In the genomic region with DNA sequence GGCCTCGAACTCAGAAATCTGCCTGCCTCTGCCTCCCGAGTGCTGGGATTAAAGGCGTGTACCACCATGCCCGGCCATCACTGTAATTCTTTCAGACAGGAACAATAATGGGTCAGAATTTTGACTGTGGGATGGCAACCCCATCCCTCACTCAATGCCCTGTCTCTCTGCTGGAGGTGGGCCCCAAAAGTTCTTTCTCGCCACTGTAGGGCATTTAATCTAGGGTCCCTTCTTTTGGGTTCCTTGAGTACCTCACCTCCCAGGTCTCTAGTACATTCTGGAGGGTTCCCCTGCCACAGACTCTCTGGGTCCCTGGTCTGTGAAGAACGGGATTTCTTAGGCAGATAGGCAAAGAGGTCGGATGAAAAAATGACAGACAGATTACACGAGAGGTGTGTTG, we compare ENCODE assay signal across 11 mouse cellular contexts. TPM values are rescaled to one million over a fixed set of nuclear protein-coding genes. Genes with fewer than 3 reads are reported as not detected.
DNase-seq lines count a peak whose midpoint lies in the region; ATAC-seq lines count a peak whose summit lies in the region.
"Not testable (repeated sequence)": the region's sequence is repeated elsewhere in the genome, so short reads cannot be mapped to it uniquely, and the experiment has no call there.
"Had no signal": no experiment of that assay in that cellular context is flagged by ENCODE, and none has a peak within 500 bp of the region (broad histone marks: within the 10 kb centered on the region; RNA-seq: fewer than 3 reads in every experiment).

No protein-coding gene starts in this region.

- H3K4me3 ChIP-seq in embryonic facial prominence, embryonic 12.5 days; embryonic facial prominence, embryonic 13.5 days; heart, embryonic 11.5 days (ENCODE audit: low read depth, low read length); hindbrain, embryonic 11.5 days (ENCODE audit: low read depth, low read length); midbrain, embryonic 11.5 days (ENCODE audit: low read depth, low read length); neural tube, embryonic 11.5 days (ENCODE audit: low read depth, low read length): not testable (repeated sequence)

- not testable (repeated sequence) for H3K4me1 ChIP-seq in embryonic facial prominence, embryonic 12.5 days; embryonic facial prominence, embryonic 13.5 days; heart, embryonic 11.5 days (ENCODE audit: control insufficient read depth, insufficient read depth, low read length); hindbrain, embryonic 11.5 days (replicated peaks; ENCODE audit: control insufficient read depth, insufficient read depth, low read length); midbrain, embryonic 11.5 days (ENCODE audit: control insufficient read depth, insufficient read depth, low read length); neural tube, embryonic 11.5 days (ENCODE audit: control insufficient read depth, insufficient read depth, low read length)

- not testable (repeated sequence) for H3K27me3 ChIP-seq in embryonic facial prominence, embryonic 12.5 days; embryonic facial prominence, embryonic 13.5 days; heart, embryonic 11.5 days (ENCODE audit: control insufficient read depth, insufficient read depth, low read length); hindbrain, embryonic 11.5 days (ENCODE audit: control insufficient read depth, insufficient read depth, low read length); midbrain, embryonic 11.5 days (ENCODE audit: control insufficient read depth, insufficient read depth, low read length); neural tube, embryonic 11.5 days (ENCODE audit: control insufficient read depth, insufficient read depth, low read length)

- not testable (repeated sequence) for H3K9ac ChIP-seq in embryonic facial prominence, embryonic 12.5 days; embryonic facial prominence, embryonic 13.5 days; heart, embryonic 11.5 days (ENCODE audit: low read depth, low read length); hindbrain, embryonic 11.5 days (ENCODE audit: low read depth, low read length); midbrain, embryonic 11.5 days (ENCODE audit: low read length); neural tube, embryonic 11.5 days (ENCODE audit: low read length)

- WGBS in embryonic facial prominence, embryonic 12.5 days, result 84% methylated on average over 8 of the region's 8 CpGs
- WGBS in embryonic facial prominence, embryonic 13.5 days, result 83% methylated on average over 8 of the region's 8 CpGs
- 68% methylated on average over 8 of the region's 8 CpGs for WGBS in heart, embryonic 11.5 days (ENCODE audit: insufficient replicate concordance)
- 87% methylated on average over 8 of the region's 8 CpGs for WGBS in hindbrain, embryonic 11.5 days
- WGBS in midbrain, embryonic 11.5 days, result 82% methylated on average over 8 of the region's 8 CpGs
- 87% methylated on average over 8 of the region's 8 CpGs for WGBS in neural tube, embryonic 11.5 days

- not testable (repeated sequence) for H3K9me3 ChIP-seq in embryonic facial prominence, embryonic 12.5 days; embryonic facial prominence, embryonic 13.5 days; heart, embryonic 11.5 days (replicated peaks; ENCODE audit: control insufficient read depth, low read length); hindbrain, embryonic 11.5 days (ENCODE audit: control insufficient read depth, low read length); midbrain, embryonic 11.5 days (ENCODE audit: control insufficient read depth, low read length); neural tube, embryonic 11.5 days (ENCODE audit: control insufficient read depth, low read length)

- peak; percentile 69 for DNase-seq in heart, adult 11 months
- not testable (repeated sequence) for DNase-seq in hindbrain, embryonic 11.5 days (ENCODE audit: low spot score); neural tube, embryonic 11.5 days (ENCODE audit: low spot score)
- DNase-seq in midbrain, embryonic 11.5 days (ENCODE audit: low spot score, missing footprints), result peak; percentile 72

- not testable (repeated sequence) for H3K36me3 ChIP-seq in embryonic facial prominence, embryonic 12.5 days; embryonic facial prominence, embryonic 13.5 days; heart, embryonic 11.5 days (ENCODE audit: control insufficient read depth, insufficient read depth, low read length); hindbrain, embryonic 11.5 days (ENCODE audit: control insufficient read depth, insufficient read depth, low read length); midbrain, embryonic 11.5 days (ENCODE audit: control insufficient read depth, insufficient read depth, low read length); neural tube, embryonic 11.5 days (ENCODE audit: control insufficient read depth, insufficient read depth, low read length)

- 0 out of 2 replicates have a peak, but pooled peaks have one; percentile 41 for ATAC-seq in embryonic facial prominence, embryonic 12.5 days (ENCODE audit: insufficient number of reproducible peaks, insufficient read depth, low FRiP score, low TSS enrichment)
- peak; percentile 59; the same call in 1 of the 2 replicates for ATAC-seq in embryonic facial prominence, embryonic 13.5 days (ENCODE audit: insufficient number of reproducible peaks, insufficient read depth, low FRiP score, low TSS enrichment, low read depth)
- ATAC-seq in heart, embryonic 11.5 days (replicated peaks; ENCODE audit: insufficient number of reproducible peaks, low FRiP score, low TSS enrichment), result peak; percentile 31; the same call in 1 of the 2 replicates
- ATAC-seq in hindbrain, embryonic 11.5 days (ENCODE audit: low FRiP score), result 0 out of 2 replicates have a peak, but pooled peaks have one; percentile 12
- ATAC-seq in midbrain, embryonic 11.5 days (ENCODE audit: low FRiP score), result not testable (repeated sequence)
- 0 out of 2 replicates have a peak, but pooled peaks have one; percentile 27 for ATAC-seq in neural tube, embryonic 11.5 days (ENCODE audit: insufficient read depth, low FRiP score, low TSS enrichment)

- not testable (repeated sequence) for H3K27ac ChIP-seq in embryonic facial prominence, embryonic 12.5 days; embryonic facial prominence, embryonic 13.5 days; heart, embryonic 11.5 days (ENCODE audit: low read depth, low read length); hindbrain, embryonic 11.5 days (ENCODE audit: low read depth, low read length); midbrain, embryonic 11.5 days (ENCODE audit: low read depth, low read length); neural tube, embryonic 11.5 days (ENCODE audit: low read depth, low read length)

- H3K4me2 ChIP-seq in embryonic facial prominence, embryonic 12.5 days (replicated peaks); embryonic facial prominence, embryonic 13.5 days; heart, embryonic 11.5 days; hindbrain, embryonic 11.5 days (replicated peaks; ENCODE audit: low read depth, low read length); midbrain, embryonic 11.5 days; neural tube, embryonic 11.5 days (ENCODE audit: low read depth): not testable (repeated sequence)

RNA-seq across cellular contexts. Expression of a gene that starts 18.1 kb away (rescaled TPM):
- polyA plus RNA-seq in embryonic facial prominence, embryonic 12.5 days (2016; fragmentation: Nextera tagmentation; extraction: Ambion mirVana), result 0.15 and 0.23 TPM in 2 replicates
- polyA plus RNA-seq in embryonic facial prominence, embryonic 13.5 days (2015; fragmentation: Nextera tagmentation; extraction: Ambion mirVana), result 0.07 and 0.10 TPM in 2 replicates
- polyA plus RNA-seq in heart, embryonic 11.5 days (2014; fragmentation: Nextera tagmentation; extraction: Ambion mirVana), result 0.07 and 0.19 TPM in 2 replicates
- polyA plus RNA-seq in hindbrain, embryonic 11.5 days (2014; fragmentation: Nextera tagmentation; extraction: Ambion mirVana), result 0.17 TPM in 1 of 2 replicates, not detected in the other
- 0.11 and 0.12 TPM in 2 replicates for polyA plus RNA-seq in midbrain, embryonic 11.5 days (2014; fragmentation: Nextera tagmentation; extraction: Ambion mirVana)
- 0.15 TPM in 1 of 2 replicates, not detected in the other for polyA plus RNA-seq in neural tube, embryonic 11.5 days (2014; fragmentation: Nextera tagmentation; extraction: Ambion mirVana)
- polyA plus RNA-seq: adrenal gland, adult 2 months had no signal

RNA-seq across cellular contexts. Expression of a gene that starts 31.1 kb away (rescaled TPM):
- 0.56 and 0.87 TPM in 2 replicates for polyA plus RNA-seq in embryonic facial prominence, embryonic 12.5 days (2016; fragmentation: Nextera tagmentation; extraction: Ambion mirVana)
- polyA plus RNA-seq in embryonic facial prominence, embryonic 13.5 days (2015; fragmentation: Nextera tagmentation; extraction: Ambion mirVana), result 0.45 and 0.96 TPM in 2 replicates
- 0.52 and 0.61 TPM in 2 replicates for polyA plus RNA-seq in heart, embryonic 11.5 days (2014; fragmentation: Nextera tagmentation; extraction: Ambion mirVana)
- 0.22 and 0.34 TPM in 2 replicates for polyA plus RNA-seq in hindbrain, embryonic 11.5 days (2014; fragmentation: Nextera tagmentation; extraction: Ambion mirVana)
- 0.15 and 0.29 TPM in 2 replicates for polyA plus RNA-seq in midbrain, embryonic 11.5 days (2014; fragmentation: Nextera tagmentation; extraction: Ambion mirVana)
- 0.09 and 0.16 TPM in 2 replicates for polyA plus RNA-seq in neural tube, embryonic 11.5 days (2014; fragmentation: Nextera tagmentation; extraction: Ambion mirVana)
- polyA plus RNA-seq: adrenal gland, adult 2 months; C2C12; G1E; Patski had no signal
